Mouse (Mus musculus) heart, embryonic 14.5 days (tissue): ENCODE measurements around the gene Calcoco1. TPM values are rescaled to one million over a fixed set of nuclear protein-coding genes. Genes with fewer than 3 reads are reported as not detected.

Experiments
- microRNA counts: library from miRNA; unstranded; fragments of <30 nt; microRNA quantifications from one replicate; lab custom pipeline; 2016
- microRNA-seq: library from miRNA; unstranded; fragments of <30 nt; microRNA quantifications from one replicate; pipeline ENCODE4, GENCODE M21; 2016
- polyA plus RNA-seq: library from polyadenylated mRNA; unstranded; fragments of >200 nt; fragmentation: Nextera tagmentation; extraction: Ambion mirVana; gene quantifications from 2 replicates; pipeline ENCODE4 v1.2.1, GENCODE M21; 2014

The Calcoco1 gene
- polyA plus RNA-seq, 1 experiment from 2014 or later: 66.5 TPM

MicroRNAs encoded within 50 kb of the gene (microRNA counts, 519-probe panel; counts per million panel counts)
- 322 counts per million, percentile 70 among the panel's probes with 10 or more counts for microRNA mmu-miR-688 (lab: Ali Mortazavi, UCI)

Small RNA genes within 50 kb of the gene (microRNA-seq; reads per million reads assigned to microRNA genes)
- not detected for gene Mir688

Other genes starting within 250 kb of the Calcoco1 start
- 4.2 TPM in 1 of 2 replicates, not detected in the other for gene Gm10337, start 218.5 kb downstream of the Calcoco1 start, polyA plus RNA-seq
- 10.4 and 10.7 TPM in 2 replicates for gene Map3k12, start 205.1 kb downstream of the Calcoco1 start, polyA plus RNA-seq
- gene Tarbp2, start 204.0 kb downstream of the Calcoco1 start, polyA plus RNA-seq: 81.7 and 83.8 TPM in 2 replicates
- gene Npff, start 197.2 kb downstream of the Calcoco1 start, polyA plus RNA-seq: 1.4 and 2.1 TPM in 2 replicates
- not detected in 2 replicates for gene Gm28047, start 97.1 kb downstream of the Calcoco1 start, polyA plus RNA-seq
- gene Atf7, start 96.7 kb downstream of the Calcoco1 start, polyA plus RNA-seq: 27.0 and 29.7 TPM in 2 replicates
- 98.6 and 118 TPM in 2 replicates for gene Atp5g2, start 49.8 kb downstream of the Calcoco1 start, polyA plus RNA-seq
- not detected in 2 replicates for gene Hoxc13, start 198.9 kb upstream of the Calcoco1 start, polyA plus RNA-seq
- gene Hoxc12, start 214.6 kb upstream of the Calcoco1 start, polyA plus RNA-seq: not detected in 2 replicates
- not detected in 2 replicates for gene Hoxc11, start 232.2 kb upstream of the Calcoco1 start, polyA plus RNA-seq
- not detected in 2 replicates for gene Hoxc10, start 244.6 kb upstream of the Calcoco1 start, polyA plus RNA-seq
- gene Hoxc5, start 245.3 kb upstream of the Calcoco1 start, polyA plus RNA-seq: 0.07 TPM in 1 of 2 replicates, not detected in the other